Mouse (Mus musculus): Measurements from ENCODE around the gene Iqcj. TPM values are rescaled to one million over a fixed set of nuclear protein-coding genes. Genes with fewer than 3 reads are reported as not detected.
"Not testable (repeated sequence)": the region's sequence is repeated elsewhere in the genome, so short reads cannot be mapped to it uniquely, and the experiment has no call there.

The Iqcj gene
- total RNA-seq, 1 experiment from 2014 or later = not detected

DNA sequence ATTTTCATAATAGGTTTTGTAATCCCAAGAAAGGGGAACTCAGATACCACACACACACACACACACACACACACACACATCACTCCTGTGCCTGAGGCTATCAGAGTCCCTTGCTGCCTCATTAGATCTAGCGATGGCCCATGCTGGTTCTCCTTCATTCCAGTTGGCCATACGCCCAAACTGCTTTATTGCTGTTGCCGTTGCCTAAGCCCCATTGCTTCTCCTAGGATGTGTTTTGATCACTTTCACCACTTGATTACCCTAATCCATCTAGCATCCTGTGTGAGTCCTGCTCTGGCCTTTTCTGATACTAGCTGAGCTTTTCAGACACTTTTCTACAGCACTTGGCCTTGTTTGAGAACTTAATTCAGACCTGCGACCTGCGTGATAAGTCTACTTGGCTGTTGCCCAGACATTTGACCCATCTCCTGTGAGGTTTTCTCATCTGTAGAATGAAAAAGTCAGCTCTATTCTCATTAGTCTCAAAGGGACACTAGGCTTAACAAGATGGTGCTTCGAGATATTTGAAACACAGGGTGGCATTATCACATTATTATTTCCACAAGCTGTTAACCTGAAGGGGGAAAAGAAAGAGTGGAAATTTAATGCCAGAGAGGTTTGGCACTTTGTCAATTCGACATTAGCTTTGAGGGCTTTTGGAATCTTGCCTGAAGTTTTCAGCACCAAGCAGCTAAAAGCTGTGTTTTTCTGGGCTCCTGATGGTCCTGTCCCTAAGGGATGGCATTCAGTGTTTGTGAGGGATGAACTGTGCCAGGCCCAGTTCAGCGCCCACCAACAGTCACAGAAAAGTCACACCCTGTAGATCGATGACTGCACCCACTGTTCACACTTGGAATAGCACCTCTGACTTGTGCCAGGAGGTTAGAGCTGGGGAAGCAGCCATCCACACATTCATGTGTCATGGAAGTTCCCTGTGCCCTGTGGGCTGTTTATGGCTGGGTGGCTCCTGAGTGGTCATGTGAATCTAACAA, 179.7 kb downstream of the Iqcj start:
- DNase-seq = no peak

DNA sequence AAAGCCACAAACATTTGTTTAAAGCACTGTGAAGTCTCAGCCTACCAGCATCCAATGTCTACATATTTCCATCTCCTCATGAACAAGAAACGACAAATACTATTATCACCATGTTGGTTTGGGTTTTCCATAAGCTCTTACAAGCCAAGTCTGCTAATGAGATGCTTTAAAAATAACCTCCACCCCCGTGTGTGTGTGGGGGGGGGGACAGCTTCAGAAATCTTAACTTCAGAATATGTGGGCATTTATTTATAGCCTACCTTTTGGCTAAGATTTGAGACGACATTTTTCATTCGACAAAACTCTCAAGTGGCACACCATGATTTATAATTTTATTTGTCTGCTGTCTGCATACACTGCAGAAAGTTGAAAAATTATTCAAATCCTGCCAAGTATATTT, 185.4 kb downstream of the Iqcj start:
- no peak for DNase-seq

DNA sequence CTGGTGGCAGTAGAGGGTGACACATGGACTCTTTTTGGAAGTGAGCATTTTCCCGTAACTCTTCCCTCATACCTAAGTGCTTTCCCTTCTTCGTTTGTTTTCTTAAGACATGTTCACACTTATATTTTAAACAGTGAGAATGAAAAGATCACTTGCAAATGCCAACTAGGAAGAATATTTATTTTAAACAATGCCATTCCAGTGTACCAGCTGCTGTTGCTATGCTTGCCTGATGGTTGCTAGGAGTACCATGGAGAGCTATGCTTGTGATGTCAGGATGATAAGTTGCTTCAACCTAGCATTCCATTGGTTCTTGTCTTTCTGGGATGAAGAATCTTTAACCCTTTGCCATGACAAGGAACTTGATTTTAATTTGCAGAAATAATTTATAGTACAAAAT, 193.0 kb downstream of the Iqcj start:
- no peak for DNase-seq

DNA sequence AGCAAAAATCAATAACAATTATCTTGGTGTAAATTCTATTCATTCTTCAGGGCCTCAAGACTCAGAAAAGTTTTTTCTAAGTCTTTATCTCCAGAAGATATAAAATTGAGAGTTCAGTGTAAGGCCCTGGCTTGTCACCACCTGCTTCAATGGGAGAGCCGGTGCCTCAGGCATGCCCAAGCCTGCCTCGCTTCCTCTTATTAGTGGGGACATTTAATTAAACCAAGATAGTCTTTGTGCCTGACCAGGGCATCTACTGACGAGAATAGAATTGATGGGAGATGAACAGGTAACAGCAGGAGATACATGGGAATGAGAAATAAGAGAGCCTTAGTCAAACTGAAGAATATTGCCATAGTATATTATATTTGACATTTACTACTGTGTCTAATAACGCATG, 200.1 kb downstream of the Iqcj start:
- DNase-seq = no peak

DNA sequence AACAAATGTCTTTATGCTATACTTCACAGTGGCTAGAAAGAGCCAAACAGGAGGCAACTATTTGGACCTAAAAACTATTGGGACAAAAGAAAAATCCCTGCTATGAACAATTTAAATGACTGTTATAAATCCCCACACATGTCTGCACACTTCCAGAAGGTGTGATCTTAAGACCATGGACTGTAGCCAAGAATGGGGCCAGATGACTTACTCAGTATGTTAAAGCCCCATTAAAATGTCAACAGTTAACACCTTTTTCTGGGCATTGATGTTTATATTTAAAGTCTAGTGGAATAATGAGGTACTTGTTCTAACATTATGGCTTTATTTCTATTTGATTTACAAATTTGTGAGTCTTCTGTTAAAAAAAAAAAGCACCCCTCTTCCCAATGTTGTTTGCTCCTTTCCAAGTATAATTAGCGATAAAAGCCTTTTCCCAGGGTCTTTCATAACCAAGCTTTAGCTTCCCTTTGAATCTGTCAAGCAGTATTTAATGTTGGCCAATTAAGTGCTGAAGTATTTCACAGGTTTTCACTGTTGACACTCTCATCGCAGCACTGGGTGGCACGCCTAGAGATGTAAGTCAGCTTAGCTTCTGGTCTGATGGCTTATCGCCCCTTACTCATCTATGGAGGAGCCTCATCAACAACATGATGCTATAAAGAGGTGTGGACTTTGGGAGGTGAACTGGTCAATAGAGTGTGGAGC, 204.9 kb downstream of the Iqcj start:
- DNase-seq = no peak

GRCm38 (mm10) chr3:68099561-68099960, 207.5 kb downstream of the Iqcj start:
- DNase-seq = not testable (repeated sequence)

DNA sequence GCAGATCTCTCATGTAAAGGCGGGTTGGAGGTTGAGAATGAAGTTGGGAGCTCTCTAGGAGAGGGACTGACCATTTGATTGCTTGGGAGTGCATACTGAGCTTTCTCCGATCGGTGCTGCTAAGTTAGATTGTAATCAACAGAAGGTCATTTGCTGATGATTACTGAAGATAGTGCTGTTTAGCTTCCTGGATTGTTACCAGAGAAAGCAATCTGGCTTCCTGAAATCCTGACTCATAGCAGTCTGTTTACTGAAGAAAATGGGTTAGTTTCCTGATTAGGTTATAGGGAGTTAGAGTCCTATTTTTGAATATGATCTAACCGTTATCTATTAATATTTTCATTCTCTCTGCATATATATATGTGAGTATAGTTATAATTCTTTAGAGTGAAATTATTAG, 209.3 kb downstream of the Iqcj start:
- DNase-seq = no peak

DNA sequence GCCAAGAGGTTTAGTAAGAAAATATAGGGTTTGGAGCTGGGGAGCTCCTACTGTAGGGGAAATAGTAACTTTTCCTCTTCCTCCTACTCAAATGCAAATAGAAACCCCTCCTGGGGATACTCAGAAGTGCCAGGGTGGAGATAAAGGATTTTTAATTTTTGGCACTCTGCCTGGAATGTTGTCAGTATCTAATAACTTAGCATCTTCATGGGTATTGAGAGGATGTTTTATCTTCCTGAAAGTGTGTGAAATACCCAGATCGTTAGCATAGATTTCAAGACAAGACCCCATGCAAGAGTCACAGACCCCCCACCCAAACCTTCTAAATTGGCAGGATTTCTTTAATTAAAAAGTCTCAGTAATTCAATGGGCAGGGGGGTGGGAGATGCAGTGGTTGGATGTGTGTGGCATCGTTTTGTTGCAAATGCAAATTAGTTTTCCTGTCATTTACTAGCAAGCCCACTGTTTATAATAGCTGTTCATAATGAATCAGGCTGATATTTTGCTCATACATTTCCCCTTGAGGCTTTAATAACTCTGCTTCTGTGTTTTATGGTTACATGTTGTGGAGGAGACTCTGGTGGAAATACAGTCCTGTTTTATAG, 213.2 kb downstream of the Iqcj start:
- DNase-seq = no peak

Other genes starting within 250 kb of the Iqcj start
- gene Iqschfp, start within 50 bp of the Iqcj start, total RNA-seq (2021) = not detected in 2 replicates
- 15.8 and 18.4 TPM in 2 replicates for gene Schip1, start 172.6 kb downstream of the Iqcj start, total RNA-seq (2021)

Data from adrenal gland, postnatal 14 days (tissue).